Mouse (Mus musculus): ENCODE results near the gene Kdm5c. TPM values are rescaled to one million over a fixed set of nuclear protein-coding genes. Genes with fewer than 3 reads are reported as not detected.
"Not testable (repeated sequence)": the region's sequence is repeated elsewhere in the genome, so short reads cannot be mapped to it uniquely, and the experiment has no call there.

The Kdm5c gene
- total RNA-seq, 2 experiments from 2014 or later = 30.8 to 48.1 TPM

DNA sequence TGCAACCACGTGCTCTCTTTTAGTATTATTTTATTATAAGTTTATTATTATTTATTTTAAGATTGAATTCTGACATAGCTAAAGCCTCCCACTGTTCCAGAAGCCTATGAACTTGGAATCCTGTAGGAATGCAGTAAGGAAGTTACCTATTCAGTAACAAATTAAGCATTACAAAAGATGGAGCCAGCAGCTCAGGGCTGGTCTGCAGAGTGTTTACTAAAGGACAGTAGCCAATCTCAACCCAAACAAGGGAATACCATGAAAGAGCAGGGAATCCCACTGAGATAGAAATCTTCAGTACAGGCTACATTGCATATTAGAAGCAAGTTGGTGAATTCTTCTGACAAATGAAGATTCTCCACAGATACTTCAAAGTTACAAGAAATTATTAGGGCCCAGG is 54.2 kb downstream of the Kdm5c start:
- DNase-seq = not testable (repeated sequence)

DNA sequence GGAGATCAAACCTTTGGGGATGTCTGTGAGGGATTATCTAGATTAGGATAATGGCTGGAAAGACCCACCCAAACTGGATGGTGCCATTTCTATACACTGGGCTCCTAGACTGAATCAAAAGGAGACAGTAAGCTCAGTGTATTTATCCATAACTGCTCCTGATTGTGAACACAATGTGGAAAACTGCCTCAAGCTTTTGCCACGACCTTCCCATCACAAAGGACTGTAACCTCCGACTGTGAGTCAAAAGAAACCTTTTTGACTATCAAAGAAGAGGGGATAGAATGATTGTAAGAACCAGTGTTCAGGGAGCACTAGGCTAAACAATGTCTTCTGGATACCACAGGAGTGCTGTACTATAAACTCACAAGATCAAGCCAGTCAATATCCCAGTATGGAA is 73.4 kb downstream of the Kdm5c start:
- DNase-seq = no peak

DNA sequence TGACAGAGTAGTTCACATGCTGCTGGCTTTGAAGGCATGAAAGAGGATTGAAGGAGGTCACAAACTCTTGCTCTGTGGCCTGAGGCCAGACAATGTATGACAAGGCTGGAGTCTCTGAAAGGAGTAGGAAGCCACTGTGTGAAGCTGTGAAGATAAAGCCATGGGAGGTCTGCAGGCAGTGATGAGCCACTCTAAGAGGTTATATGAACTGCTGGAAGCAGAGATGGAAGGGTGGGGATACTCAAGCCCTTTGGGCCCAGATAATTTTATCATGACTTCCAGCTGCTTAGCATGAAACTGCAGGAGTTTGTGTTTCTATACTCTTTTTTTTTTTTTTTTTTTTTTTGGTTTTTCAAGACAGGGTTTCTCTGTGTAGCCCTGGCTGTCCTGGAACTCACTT is 74.6 kb downstream of the Kdm5c start:
- no peak for DNase-seq

DNA sequence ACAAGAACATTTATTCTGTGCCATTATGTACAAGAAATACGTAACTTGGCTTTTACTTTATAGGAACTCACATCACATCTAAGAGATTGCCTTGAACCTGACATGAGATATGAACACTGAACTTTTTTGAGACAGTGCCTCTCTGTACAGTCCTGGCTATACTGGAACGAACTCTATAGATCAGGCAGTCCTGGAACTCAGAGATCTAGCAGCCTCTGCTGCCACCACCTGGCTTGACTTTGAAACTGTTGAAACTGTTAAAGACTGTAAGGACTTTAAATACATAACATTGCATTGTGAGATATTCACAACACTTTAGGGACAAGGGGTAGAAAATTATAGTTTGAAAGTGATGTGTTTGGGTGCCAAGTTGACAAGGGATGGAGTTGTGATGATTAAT is 75.1 kb downstream of the Kdm5c start:
- peak in 1 of 2 experiments; percentile 64 for DNase-seq

DNA sequence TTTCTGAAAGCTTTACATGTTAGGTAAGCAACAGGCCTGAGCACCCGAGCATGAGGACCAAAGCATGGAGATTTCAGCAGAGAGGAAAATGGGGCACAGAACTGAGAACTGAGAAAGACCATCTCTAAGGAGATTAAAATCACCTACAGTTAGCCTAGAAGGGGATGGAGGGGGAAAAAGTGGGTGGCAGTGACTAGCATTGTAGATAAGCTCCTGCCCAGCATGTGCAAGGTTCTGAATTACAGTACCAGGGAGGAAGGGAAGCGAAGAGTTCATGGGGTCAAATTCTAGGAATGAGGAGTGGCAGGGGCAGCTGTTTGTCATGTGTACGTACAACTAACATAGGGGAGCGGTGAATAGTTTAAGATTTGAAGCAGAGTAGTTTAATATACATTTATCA is 87.7 kb downstream of the Kdm5c start:
- no peak for DNase-seq

DNA sequence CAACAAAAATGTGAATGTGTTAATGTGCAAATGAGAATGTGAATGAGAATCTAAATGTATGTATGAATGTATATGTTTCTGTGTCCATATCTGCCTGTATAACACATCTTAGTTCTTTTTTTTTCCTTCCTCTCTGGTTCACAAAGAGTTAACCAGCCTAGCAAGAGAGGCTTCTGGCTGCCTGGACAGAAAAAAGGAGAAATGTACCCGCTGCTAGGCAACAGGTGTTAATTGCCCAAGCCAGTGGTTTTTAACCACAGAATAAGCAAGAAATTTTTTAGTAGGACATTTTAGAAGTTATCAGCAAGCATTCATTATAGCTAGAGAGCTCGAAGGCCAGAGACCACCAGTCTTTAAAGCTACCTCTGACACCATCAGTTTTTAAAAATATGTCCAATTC is 90.0 kb downstream of the Kdm5c start:
- no peak for DNase-seq

DNA sequence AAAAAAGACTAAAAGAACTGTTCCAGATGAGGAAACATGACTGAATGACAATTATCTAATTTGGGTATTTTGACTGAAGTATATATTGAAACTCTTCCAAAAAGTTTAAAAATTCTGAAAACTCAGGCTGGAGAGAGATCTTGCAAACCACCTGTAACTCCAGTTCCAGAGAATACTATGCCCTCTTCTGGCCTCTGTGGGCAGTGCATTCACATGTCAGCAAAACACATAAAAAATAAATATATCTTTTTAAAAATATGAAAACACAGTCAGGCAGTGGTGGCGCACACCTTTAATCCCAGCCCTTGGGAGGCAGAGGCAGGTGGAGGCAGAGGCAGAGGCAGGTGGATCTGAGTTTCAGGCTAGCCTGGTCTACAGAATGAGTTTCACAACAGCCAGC is 90.8 kb downstream of the Kdm5c start:
- no peak for DNase-seq

Other genes starting within 250 kb of the Kdm5c start
- 100 to 1,000 TPM; 218 to 254 TPM for gene Hsd17b10, start 231.2 kb upstream of the Kdm5c start, total RNA-seq (2021)
- gene Ribc1, start 216.7 kb upstream of the Kdm5c start, total RNA-seq (2021) = under 1 TPM; 0.27 to 0.44 TPM
- gene Smc1a, start 216.6 kb upstream of the Kdm5c start, total RNA-seq (2021) = 10 to 100 TPM; 21.1 to 23.9 TPM
- 10 to 100 TPM; 63.0 to 85.4 TPM for gene Iqsec2, start 88.8 kb upstream of the Kdm5c start, total RNA-seq (2021)
- 1 to 10 TPM; 2.7 to 5.7 TPM for gene Kantr, start 94.5 kb downstream of the Kdm5c start, total RNA-seq (2021)
- gene Tspyl2, start 109.4 kb downstream of the Kdm5c start, total RNA-seq (2021) = 10 to 100 TPM in 1 of 2 experiments, 1 to 10 TPM in 1; 9.4 to 14.8 TPM
- under 1 TPM; 0.51 to 0.74 TPM for gene Gpr173, start 135.7 kb downstream of the Kdm5c start, total RNA-seq (2021)

Measured in heart, adult 18-20 months (tissue).